Mouse (Mus musculus) mature B cell (primary cell): ENCODE results near the gene Hps1.

Experiments
- in situ Hi-C: fragments of 300-500 bp; cut with MboI; formaldehyde crosslinking; loops from 2 replicates; pipeline ENCODE4 v1.14.3; 2019

Hps1 gene

DNA sequence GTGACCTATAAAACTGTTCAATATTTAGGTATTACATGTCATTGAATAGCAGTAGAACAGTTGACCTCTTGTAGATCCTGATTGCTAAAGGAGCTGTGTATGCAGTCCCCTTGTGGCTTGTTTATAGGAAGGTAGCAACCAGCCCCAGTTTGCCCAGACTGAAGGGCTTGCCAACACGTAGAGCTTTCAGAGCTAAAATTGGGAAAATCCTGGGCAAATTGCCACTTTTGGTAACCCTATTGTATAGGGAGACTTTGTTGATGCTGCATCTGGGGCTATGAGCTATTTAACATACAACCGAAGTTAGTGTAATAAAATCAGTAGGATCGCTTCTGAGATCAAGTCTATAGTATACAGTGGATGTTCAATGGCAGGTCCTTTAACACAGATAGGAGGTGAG lies 61.7 kb downstream of the Hps1 start:
- in situ Hi-C loops, result no loop called here

DNA sequence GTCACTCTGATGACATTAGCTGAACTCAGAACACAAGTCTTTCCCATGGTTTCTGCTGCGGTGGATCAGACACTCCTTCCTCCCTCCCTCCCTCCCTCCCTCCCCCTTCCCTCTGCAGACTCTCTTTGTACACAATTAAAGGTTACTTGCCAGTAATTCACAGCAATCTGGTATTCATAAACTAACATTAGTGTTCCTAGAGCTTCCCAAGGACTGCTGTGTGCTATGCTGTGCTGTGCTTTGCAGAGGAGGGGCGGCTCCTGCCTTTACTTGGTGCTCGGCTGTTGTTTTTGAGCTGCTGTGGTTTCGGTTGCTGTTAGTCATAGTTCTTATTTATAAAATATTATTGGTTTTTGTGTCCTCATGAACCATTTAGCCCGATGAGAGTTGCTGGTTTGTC lies 62.1 kb downstream of the Hps1 start:
- in situ Hi-C loops, result no loop called here

DNA sequence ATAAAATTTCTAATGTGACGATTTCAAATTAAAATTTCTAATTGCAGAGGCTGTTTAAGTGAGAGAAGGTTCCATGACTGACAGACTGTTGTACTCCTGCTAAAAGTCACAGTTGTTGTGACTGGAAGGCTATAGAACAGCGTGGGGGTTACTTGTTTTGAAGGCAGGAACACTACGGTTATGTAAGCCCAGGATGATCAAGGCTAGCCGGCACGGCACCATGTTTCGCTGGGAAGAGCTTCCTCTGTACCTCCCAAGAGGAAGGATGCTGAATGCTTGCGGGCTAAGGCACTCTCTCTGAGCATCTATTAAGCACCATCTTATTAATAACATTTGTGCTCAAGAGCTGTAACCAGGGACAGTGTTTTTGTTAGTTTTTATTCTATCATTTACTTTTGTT lies 63.3 kb downstream of the Hps1 start:
- in situ Hi-C loops, result no loop called here

DNA sequence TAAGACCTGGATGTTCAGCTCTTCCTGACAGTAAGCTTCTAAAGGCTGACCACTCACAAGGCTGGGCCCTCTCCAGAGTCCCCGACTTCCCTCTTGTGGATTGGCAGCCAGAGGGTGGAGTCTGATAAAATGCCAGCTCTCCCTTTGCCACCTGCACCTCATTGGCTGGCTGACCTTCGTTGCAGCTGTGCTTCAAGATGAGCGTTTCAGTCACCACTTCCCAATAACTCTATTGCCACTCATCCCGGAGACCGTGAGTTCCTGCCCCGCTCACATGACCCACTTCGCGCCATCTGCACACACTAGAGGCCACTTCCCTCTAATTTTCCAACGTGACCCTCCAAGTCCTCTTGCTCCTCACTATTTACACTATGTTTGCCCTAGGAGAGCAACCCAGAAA lies 66.0 kb downstream of the Hps1 start:
- in situ Hi-C loops, result no loop called here
